Mouse (Mus musculus): ENCODE results near the gene Nop56. TPM values are rescaled to one million over a fixed set of nuclear protein-coding genes. Genes with fewer than 3 reads are reported as not detected.

Gene Nop56
- total RNA-seq, 2 experiments from 2014 or later, result 129 to 165 TPM

DNA sequence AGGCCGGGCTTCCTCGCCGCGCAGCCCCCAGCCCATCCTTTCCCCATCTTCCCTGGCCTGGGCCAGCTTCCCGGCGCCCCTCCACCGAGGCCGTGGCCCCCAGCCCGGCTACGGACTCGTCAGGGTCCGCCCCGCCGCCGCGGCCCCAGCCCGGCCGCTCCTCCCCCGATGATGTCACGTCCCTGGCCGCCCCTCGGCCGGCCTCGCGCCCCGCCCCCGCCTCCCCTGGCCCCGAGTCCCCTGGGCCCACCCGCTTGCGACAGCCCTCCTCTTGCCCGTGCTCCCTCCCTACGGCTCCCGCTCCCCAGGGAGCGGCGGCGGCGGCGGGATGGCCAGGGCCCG lies 20.7 kb downstream of the Nop56 start, which contains the start of gene Ebf4:
Gene Ebf4 (plus strand): TSS at position 234 of the 342 bp plus-strand sequence.
- DNase-seq (ENCODE audit: extremely low spot score in 1 of 2, low spot score in 1 of 2), result peak in 1 of 2 experiments; percentile 32

DNA sequence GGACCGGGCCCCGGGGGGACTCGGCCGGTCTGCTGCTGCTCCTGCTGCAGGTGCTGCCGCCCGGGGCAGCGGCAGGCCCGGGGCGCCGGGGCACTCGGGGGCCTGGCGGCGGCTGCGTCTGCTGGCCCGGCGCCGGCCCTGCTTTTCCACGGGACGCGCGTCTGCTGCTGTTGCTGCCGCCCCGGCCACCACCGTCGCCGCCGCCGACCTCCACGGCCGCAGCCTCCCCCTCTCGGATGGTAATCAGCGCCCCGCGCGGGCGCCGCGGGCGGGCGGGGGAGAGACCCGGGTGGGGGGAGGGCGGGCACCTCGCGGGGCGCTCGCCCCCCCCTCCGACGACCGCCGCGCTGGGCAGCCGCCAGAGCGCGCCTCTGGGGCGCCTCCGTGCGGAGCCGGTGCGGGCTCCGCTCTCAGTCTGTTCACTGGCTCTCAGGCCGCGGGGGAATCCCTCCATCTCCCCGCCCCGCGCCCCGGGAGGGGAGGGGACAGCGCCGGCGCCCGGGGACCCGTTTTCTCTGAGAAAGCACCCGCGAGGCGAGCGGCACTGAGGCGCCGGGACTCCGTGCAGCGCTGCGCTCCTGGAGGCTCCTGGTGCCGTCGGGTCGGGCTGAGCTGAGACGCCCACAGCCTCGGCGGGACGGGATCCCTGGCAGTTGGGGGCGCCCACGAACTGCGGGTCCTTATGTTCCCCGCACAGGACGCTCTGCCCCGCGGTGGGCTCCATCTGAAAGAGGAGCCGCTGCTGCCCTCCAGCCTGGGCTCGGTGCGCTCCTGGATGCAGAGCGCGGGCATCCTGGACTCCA lies 21.3 kb downstream of the Nop56 start:
- peak; percentile 43 to 60 for DNase-seq (ENCODE audit: extremely low spot score in 1 of 2, low spot score in 1 of 2)

DNA sequence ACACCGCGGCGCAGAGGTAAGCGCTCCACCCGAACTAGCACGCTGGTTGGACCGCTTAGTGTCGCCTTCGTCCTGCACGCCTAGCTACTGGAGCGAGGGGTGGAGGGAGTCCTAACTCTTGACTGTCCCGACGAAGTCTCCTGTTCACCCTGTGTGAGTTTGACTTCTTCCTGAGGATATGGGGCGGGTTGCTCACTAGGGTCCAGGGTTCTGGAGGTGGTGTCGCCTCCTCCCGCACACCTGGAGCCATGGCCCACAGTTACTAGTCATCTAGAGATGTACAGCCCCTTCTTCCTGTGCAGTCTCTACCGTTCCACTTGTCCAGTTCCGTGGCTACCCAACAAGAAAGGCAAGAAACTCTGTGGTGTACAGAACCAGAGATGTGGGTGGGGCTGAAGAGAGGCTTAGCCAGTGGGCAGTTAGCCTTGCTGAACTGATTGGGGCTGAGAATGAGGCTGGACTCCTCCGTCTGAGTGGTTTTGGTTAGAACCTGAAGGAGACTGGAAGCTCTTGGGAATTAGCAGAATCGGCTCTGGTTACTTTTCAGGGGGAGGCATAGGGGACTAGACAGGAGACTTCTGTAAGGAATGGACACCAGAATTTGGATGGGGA lies 22.0 kb downstream of the Nop56 start:
- no peak for DNase-seq (ENCODE audit: extremely low spot score in 1 of 2, low spot score in 1 of 2)

- no peak for DNase-seq (ENCODE audit: extremely low spot score in 1 of 2, low spot score in 1 of 2)
Observed at GRCm38 (mm10) chr2:130297580-130297979, 23.4 kb downstream of the Nop56 start.

GRCm38 (mm10) chr2:130303014-130303413 lies 28.8 kb downstream of the Nop56 start:
- no peak for DNase-seq (ENCODE audit: extremely low spot score in 1 of 2, low spot score in 1 of 2)

DNA sequence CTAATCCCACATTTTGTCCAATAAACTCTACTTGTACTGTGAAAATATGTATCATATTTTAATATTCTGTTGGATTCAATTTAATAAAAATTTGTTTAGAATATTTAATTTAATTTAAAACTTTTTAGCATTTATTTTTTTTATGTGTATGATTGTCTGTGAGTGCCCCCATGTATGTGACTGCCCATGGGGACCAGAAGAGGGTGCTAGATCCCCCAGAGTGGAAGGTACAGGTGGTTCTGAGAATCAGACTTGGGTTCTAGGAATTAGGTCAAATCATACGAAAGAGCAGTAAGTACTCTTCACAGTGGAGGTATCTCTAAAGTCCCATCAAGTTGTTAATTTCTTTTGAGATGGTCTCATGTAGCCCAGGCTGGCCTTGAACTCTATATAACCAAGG lies 52.8 kb downstream of the Nop56 start:
- DNase-seq (ENCODE audit: extremely low spot score in 1 of 2, low spot score in 1 of 2), result no peak

Other genes with a start within 250 kb of the Nop56 start
- gene Tgm6, start 162.0 kb upstream of the Nop56 start, total RNA-seq (2021), result under 1 TPM; 0.16 to 0.17 TPM
- 100 to 1,000 TPM; 101 to 123 TPM for gene Snrpb, start 95.0 kb upstream of the Nop56 start, total RNA-seq (2021)
- gene Tmc2, start 79.2 kb upstream of the Nop56 start, total RNA-seq (2021), result under 1 TPM in 1 of 2 experiments, not detected in 1; 0.12 TPM
- gene Idh3b, start 10.1 kb downstream of the Nop56 start, total RNA-seq (2021), result 100 to 1,000 TPM; 320 to 329 TPM
- gene Ebf4, start 20.7 kb downstream of the Nop56 start, total RNA-seq (2021), result 10 to 100 TPM in 1 of 2 experiments, 1 to 10 TPM in 1; 9.3 to 13.6 TPM
- gene Cpxm1, start 123.1 kb downstream of the Nop56 start, total RNA-seq (2021), result 1 to 10 TPM; 6.3 to 6.8 TPM
- not detected for gene Gm28372, start 130.8 kb downstream of the Nop56 start, total RNA-seq (2021)
- gene 1700020A23Rik, start 130.8 kb downstream of the Nop56 start, total RNA-seq (2021), result not detected
- gene Tmem239, start 132.0 kb downstream of the Nop56 start, total RNA-seq (2021), result not detected
- gene Vps16, start 149.9 kb downstream of the Nop56 start, total RNA-seq (2021), result 10 to 100 TPM; 91.6 to 95.2 TPM
- gene Pced1a, start 150.3 kb downstream of the Nop56 start, total RNA-seq (2021), result 10 to 100 TPM; 22.4 to 25.4 TPM
- gene Ptpra, start 175.8 kb downstream of the Nop56 start, total RNA-seq (2021), result 100 to 1,000 TPM; 322 to 337 TPM